Mouse (Mus musculus): Measurements from ENCODE around the gene Chst5. TPM values are rescaled to one million over a fixed set of nuclear protein-coding genes. Genes with fewer than 3 reads are reported as not detected.

The Chst5 gene
- polyA plus RNA-seq (2011; ENCODE audit: insufficient read depth, insufficient read length, low read depth, missing spikeins): 0.81 and 1.5 TPM in 2 replicates

DNA sequence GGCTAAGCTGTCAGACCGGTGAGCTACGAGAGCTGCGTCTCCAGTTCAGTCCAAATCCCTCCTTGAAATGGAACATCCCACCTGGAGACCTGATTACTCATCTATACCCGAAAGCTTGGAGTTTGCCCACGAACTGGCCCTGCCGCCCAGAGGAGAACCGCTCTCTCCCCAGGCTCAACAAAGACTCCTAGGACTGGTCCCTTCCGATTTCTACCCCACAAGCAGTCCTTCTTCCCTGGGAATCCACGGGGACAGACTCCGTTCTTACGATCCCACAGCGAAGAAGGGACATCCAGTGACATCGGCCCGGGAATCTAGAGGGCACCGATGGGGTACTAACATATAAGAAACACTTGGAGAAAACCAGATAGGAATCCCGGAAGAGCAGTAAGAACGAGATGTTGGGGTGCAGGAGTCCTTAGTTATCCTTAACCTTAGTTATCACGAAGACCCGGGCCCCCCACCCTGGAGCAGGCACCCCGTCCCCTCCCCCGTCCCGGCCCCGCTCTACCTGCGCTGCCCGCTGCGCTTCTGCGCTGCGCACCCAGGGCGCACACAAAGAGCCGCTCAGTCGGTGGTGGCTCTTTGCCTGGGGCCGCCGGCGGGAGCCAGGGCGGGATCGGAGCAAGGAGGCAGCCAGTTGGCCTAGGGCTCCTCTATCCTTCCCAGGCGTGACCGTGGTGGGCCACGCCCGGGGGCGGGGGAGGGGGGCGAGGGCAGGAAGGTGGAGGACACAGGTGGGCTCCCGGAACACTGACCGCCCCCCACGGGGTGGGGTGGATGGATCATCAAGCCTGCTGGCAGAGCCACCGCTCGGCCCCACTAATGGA lies at the start of gene Chst5:
Chst5 (minus strand) TSS at position 827 of the 830 bp plus-strand sequence.
- Histone ChIP-seq H3K9ac (ENCODE audit: low read depth, poor library complexity, severe bottlenecking) (peak within 1 kb of the TSS; percentile 70), H3K9me3 (replicated peaks; ENCODE audit: control insufficient read depth, insufficient read depth, low read length, poor library complexity, severe bottlenecking) (no peaks in the 10 kb centered on the region), H3K4me3 (ENCODE audit: low read depth, low read length) (peak within 1 kb of the TSS; percentile 56), H3K27me3 (ENCODE audit: control insufficient read depth, insufficient read depth, low read length, poor library complexity, severe bottlenecking) (no peaks in the 10 kb centered on the region), H3K27ac (ENCODE audit: insufficient read depth, low read length) (no peak within 1 kb of the TSS), H3K4me1 (ENCODE audit: control insufficient read depth, insufficient read depth, low read length) (no peaks in the 10 kb centered on the region), H3K36me3 (ENCODE audit: control insufficient read depth, insufficient read depth, low read length, poor library complexity, severe bottlenecking) (no peaks in the 10 kb centered on the region)
- 0 out of 2 replicates have a peak, but pooled peaks have one; percentile 14 for TF ChIP-seq EP300 (IDR thresholded peaks at IDR 0.05; ENCODE audit: insufficient read depth, low read depth, low read length)
- TF ChIP-seq POLR2A (IDR thresholded peaks at IDR 0.05; ENCODE audit: insufficient read depth, low read length): no peak

DNA sequence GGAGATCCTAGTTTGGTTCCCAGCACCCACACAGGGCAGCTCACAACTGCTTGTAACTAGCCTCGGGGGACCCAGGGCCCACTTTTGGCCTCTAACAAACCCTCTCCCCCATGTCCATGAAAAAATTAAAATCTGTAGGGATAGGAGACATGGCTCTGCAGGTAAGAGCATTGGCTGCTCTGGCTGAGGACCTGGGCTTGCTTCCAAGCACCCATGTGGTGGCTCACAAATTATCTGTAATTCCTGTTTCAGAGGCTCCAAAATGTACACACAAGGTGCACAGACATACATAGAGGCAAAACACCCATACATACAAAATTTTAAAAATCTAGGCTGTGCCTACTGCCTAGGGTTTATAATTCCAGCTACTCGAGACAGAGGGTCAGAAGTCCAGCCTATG lies 47.0 kb upstream of the Chst5 start:
- Histone ChIP-seq H3K27ac (ENCODE audit: insufficient read depth, low read length) (no peak overlapping the region), H3K36me3 (ENCODE audit: control insufficient read depth, insufficient read depth, low read length, poor library complexity, severe bottlenecking) (peaks cover 41% of the 10 kb centered on the region)

DNA sequence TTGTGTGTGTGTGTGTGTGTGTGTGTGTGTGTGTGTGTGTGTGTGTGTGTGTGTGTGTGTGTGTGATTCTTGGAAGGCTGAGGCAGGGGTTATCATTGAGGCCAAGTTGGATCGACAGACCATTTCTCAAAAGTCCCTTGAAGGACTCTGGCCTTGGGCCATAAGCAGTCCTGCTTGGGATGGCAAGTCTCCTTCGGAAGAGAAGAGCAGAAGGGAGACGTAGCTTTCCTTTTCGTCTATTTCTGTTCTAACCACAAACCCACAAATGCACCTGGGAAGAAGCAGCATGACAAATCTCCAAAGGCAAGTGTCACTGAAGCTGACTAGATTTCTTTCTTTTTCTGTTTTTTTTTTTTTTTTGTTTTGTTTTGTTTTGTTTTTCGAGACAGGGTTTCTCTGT lies 45.6 kb upstream of the Chst5 start:
- Histone ChIP-seq H3K9me3 (replicated peaks; ENCODE audit: control insufficient read depth, insufficient read depth, low read length, poor library complexity, severe bottlenecking) (no peaks in the 10 kb centered on the region), H3K27ac (ENCODE audit: insufficient read depth, low read length) (no peak overlapping the region), H3K9ac (ENCODE audit: low read depth, poor library complexity, severe bottlenecking) (no peak overlapping the region), H3K4me1 (ENCODE audit: control insufficient read depth, insufficient read depth, low read length) (peaks cover 5% of the 10 kb centered on the region), H3K4me3 (ENCODE audit: low read depth, low read length) (no peak overlapping the region), H3K36me3 (ENCODE audit: control insufficient read depth, insufficient read depth, low read length, poor library complexity, severe bottlenecking) (peaks cover 53% of the 10 kb centered on the region), H3K27me3 (ENCODE audit: control insufficient read depth, insufficient read depth, low read length, poor library complexity, severe bottlenecking) (no peaks in the 10 kb centered on the region)
- no peak for TF ChIP-seq EP300 (IDR thresholded peaks at IDR 0.05; ENCODE audit: insufficient read depth, low read depth, low read length)
- no peak for TF ChIP-seq CTCF (IDR thresholded peaks at IDR 0.05; ENCODE audit: low read depth, low read length)
- TF ChIP-seq POLR2A (IDR thresholded peaks at IDR 0.05; ENCODE audit: insufficient read depth, low read length): no peak

More for the DNA sequence above, 47.0 kb upstream of the Chst5 start:
- Histone ChIP-seq H3K9ac (ENCODE audit: low read depth, poor library complexity, severe bottlenecking) (no peak overlapping the region), H3K9me3 (replicated peaks; ENCODE audit: control insufficient read depth, insufficient read depth, low read length, poor library complexity, severe bottlenecking) (no peaks in the 10 kb centered on the region), H3K27me3 (ENCODE audit: control insufficient read depth, insufficient read depth, low read length, poor library complexity, severe bottlenecking) (no peaks in the 10 kb centered on the region), H3K4me1 (ENCODE audit: control insufficient read depth, insufficient read depth, low read length) (peaks cover 5% of the 10 kb centered on the region), H3K4me3 (ENCODE audit: low read depth, low read length) (no peak overlapping the region)
- TF ChIP-seq POLR2A (IDR thresholded peaks at IDR 0.05; ENCODE audit: insufficient read depth, low read length): no peak
- no peak for TF ChIP-seq EP300 (IDR thresholded peaks at IDR 0.05; ENCODE audit: insufficient read depth, low read depth, low read length)
- TF ChIP-seq CTCF (IDR thresholded peaks at IDR 0.05; ENCODE audit: low read depth, low read length): no peak

DNA sequence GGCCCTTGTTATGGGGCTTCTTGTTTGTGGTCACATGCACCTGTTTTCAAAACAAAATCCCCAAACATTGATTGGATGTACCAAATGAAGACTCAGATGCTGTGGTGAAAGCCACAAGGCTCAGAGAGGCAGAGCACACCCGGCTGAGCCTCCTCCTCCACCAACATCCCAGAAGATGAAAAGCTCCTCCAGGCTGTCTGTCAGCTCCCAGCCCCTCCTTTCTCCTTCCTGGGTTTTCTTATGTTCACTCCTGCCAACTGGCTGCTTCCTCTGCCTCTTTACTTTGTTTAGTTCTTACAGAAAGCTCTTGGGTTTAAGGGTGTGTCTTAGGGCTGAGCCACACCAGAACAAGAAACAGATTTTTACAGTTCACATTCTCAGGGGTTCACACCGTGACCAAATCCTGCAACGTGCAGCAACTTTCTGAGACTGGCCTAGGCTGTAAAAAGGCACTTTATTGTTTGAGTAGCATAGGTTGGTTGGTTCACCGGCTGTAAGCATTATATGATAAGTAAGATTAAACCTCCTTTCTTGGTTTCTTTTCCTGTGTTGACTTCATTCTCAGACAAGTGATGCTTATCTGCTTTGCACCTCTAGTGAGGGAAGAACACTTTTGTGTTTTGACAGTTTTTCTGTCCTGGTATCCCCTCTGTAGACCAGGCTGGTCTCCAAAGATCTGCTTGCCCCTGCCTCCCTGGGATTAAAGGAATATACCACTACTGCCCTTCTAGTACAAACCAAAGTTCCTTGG lies 44.8 kb upstream of the Chst5 start:
- peaks cover 54% of the 10 kb centered on the region for H3K36me3 ChIP-seq (ENCODE audit: control insufficient read depth, insufficient read depth, low read length, poor library complexity, severe bottlenecking)
- no peak overlapping the region for H3K9ac ChIP-seq (ENCODE audit: low read depth, poor library complexity, severe bottlenecking)
- no peaks in the 10 kb centered on the region for H3K27me3 ChIP-seq (ENCODE audit: control insufficient read depth, insufficient read depth, low read length, poor library complexity, severe bottlenecking)
- H3K9me3 ChIP-seq (replicated peaks; ENCODE audit: control insufficient read depth, insufficient read depth, low read length, poor library complexity, severe bottlenecking): no peaks in the 10 kb centered on the region
- TF ChIP-seq EP300 (IDR thresholded peaks at IDR 0.05; ENCODE audit: insufficient read depth, low read depth, low read length): no peak
- TF ChIP-seq POLR2A (IDR thresholded peaks at IDR 0.05; ENCODE audit: insufficient read depth, low read length): no peak
- no peak for TF ChIP-seq CTCF (IDR thresholded peaks at IDR 0.05; ENCODE audit: low read depth, low read length)
- H3K27ac ChIP-seq (ENCODE audit: insufficient read depth, low read length): no peak overlapping the region; the same call in 1 of the 2 replicates
- peaks cover 2% of the 10 kb centered on the region for H3K4me1 ChIP-seq (ENCODE audit: control insufficient read depth, insufficient read depth, low read length)
- H3K4me3 ChIP-seq (ENCODE audit: low read depth, low read length): no peak overlapping the region

GRCm38 (mm10) chr8:111951936-111952335 lies 41.7 kb upstream of the Chst5 start:
- Histone ChIP-seq H3K36me3 (ENCODE audit: control insufficient read depth, insufficient read depth, low read length, poor library complexity, severe bottlenecking) (peaks cover 54% of the 10 kb centered on the region), H3K4me3 (ENCODE audit: low read depth, low read length) (no peak overlapping the region), H3K27me3 (ENCODE audit: control insufficient read depth, insufficient read depth, low read length, poor library complexity, severe bottlenecking) (no peaks in the 10 kb centered on the region), H3K9ac (ENCODE audit: low read depth, poor library complexity, severe bottlenecking) (no peak overlapping the region), H3K4me1 (ENCODE audit: control insufficient read depth, insufficient read depth, low read length) (no peaks in the 10 kb centered on the region), H3K27ac (ENCODE audit: insufficient read depth, low read length) (no peak overlapping the region), H3K9me3 (replicated peaks; ENCODE audit: control insufficient read depth, insufficient read depth, low read length, poor library complexity, severe bottlenecking) (no peaks in the 10 kb centered on the region)
- TF ChIP-seq CTCF (IDR thresholded peaks at IDR 0.05; ENCODE audit: low read depth, low read length) (no peak), POLR2A (IDR thresholded peaks at IDR 0.05; ENCODE audit: insufficient read depth, low read length) (no peak), EP300 (IDR thresholded peaks at IDR 0.05; ENCODE audit: insufficient read depth, low read depth, low read length) (no peak)
